Mouse (Mus musculus) heart, postnatal 0 days (tissue): Measurements from ENCODE around the gene Fam124b. TPM values are rescaled to one million over a fixed set of nuclear protein-coding genes. Genes with fewer than 3 reads are reported as not detected.

Experiments used
- ATAC-seq: fragments of 200-750 bp; cut with Nextera tagmentation; 2 replicates; pipeline ENCODE4 v1.8.0; 2017; ENCODE audit warnings: low read depth, moderate number of reproducible peaks, moderate library complexity; ENCODE audit not compliant: insufficient read depth
- DNase-seq: peaks from one replicate; pipeline ENCODE4 v3.0.0-alpha.2; 2016; ENCODE audit warnings: low spot score
- H3K27ac ChIP-seq: fragments of 300-500 bp; sonication (generic); 2 replicates; pipeline ENCODE4 v1.5.1; 2014; ENCODE audit warnings: low read depth, mild to moderate bottlenecking
- H3K27me3 ChIP-seq: fragments of 300-500 bp; sonication (generic); 2 replicates; pipeline ENCODE4 v1.6.1; 2014; ENCODE audit warnings: low read length, mixed read lengths; ENCODE audit not compliant: control insufficient read depth, insufficient read depth
- H3K36me3 ChIP-seq: fragments of 300-500 bp; sonication (generic); replicated peaks from 2 replicates; pipeline ENCODE4 v1.6.1; 2014; ENCODE audit warnings: low read length, mixed read lengths; ENCODE audit not compliant: control insufficient read depth, insufficient read depth
- H3K4me1 ChIP-seq: fragments of 300-500 bp; sonication (generic); 2 replicates; pipeline ENCODE4 v1.6.1; 2014; ENCODE audit warnings: antibody characterized with exemption; ENCODE audit not compliant: control insufficient read depth, insufficient read depth
- H3K4me2 ChIP-seq: fragments of 300-500 bp; sonication (generic); 2 replicates; pipeline ENCODE4 v1.6.1; 2014; ENCODE audit warnings: low read depth, mild to moderate bottlenecking, low read length, moderate library complexity
- H3K4me3 ChIP-seq: fragments of 300-500 bp; sonication (generic); 2 replicates; pipeline ENCODE4 v1.5.1; 2014; ENCODE audit warnings: low read depth, low read length
- H3K9ac ChIP-seq: fragments of 300-500 bp; sonication (generic); replicated peaks from 2 replicates; pipeline ENCODE4 v1.6.1; 2014; ENCODE audit warnings: low read depth, low read length, mixed read lengths
- H3K9me3 ChIP-seq: fragments of 300-500 bp; sonication (generic); replicated peaks from 2 replicates; pipeline ENCODE4 v1.6.1; 2016; ENCODE audit warnings: low read length; ENCODE audit not compliant: control insufficient read depth
- CTCF ChIP-seq: IDR thresholded peaks from 2 replicates; pipeline ENCODE4 v1.5.1; 2016; ENCODE audit warnings: antibody characterized with exemption, control low read depth, low read depth
- EP300 ChIP-seq: IDR thresholded peaks from 2 replicates; pipeline ENCODE4 v1.6.1; 2016; ENCODE audit warnings: antibody characterized with exemption, low read depth
- WGBS: fragments of 180-500 bp; shearing (Covaris S2); extraction: QIAGEN DNeasy Blood & Tissue Kit; methylation state at CpG from one replicate; pipeline ENCODE4 v1.1.7; 2014; 5-methylcytosine and 5-hydroxymethylcytosine counted together
- polyA plus RNA-seq: library from polyadenylated mRNA; unstranded; fragments of >200 nt; fragmentation: Nextera tagmentation; extraction: Ambion mirVana; gene quantifications from 2 replicates; pipeline ENCODE4 v1.2.1, GENCODE M21; 2015
- total RNA-seq: library from RNA; depleted of rRNA; stranded (reverse); fragments of >200 nt; gene quantifications from 2 replicates; pipeline ENCODE4 v1.2.3, GENCODE M21; 2014; ENCODE audit warnings: low replicate concordance

The Fam124b gene
- total and polyA plus RNA-seq, 2 experiments from 2014 or later: 0.86 to 2.7 TPM

DNA sequence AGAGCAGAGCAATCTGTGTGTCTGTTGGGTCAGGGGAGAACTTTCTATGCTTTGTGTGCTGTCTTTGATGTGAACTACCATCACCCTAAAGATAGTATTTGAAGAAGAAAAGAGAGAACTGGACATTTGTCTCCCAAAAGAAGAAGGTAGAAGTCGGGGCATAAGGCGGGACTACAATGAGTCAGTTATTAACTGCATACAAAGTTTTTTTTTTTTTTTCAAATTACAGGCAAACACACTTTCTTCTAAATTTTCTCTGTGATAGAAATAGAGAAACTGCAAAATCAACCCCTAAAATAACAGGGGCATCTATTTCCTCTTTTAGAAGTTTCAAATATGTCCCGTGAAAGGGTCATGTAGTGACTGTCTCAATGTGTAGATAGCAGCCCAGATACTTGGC, 16.0 kb downstream of the Fam124b start:
- Histone ChIP-seq H3K4me1 (peaks cover under 1% of the 10 kb centered on the region; the same call in 1 of the 2 replicates), H3K27me3 (no peaks in the 10 kb centered on the region), H3K4me3 (no peak overlapping the region), H3K36me3 (peaks cover 7% of the 10 kb centered on the region; the same call in 1 of the 2 replicates), H3K9ac (no peak overlapping the region), H3K9me3 (no peaks in the 10 kb centered on the region), H3K27ac (no peak overlapping the region), H3K4me2 (no peak overlapping the region)
- no peak for ATAC-seq
- 77% methylated on average over 3 of the region's 3 CpGs for WGBS
- TF ChIP-seq EP300: no peak
- TF ChIP-seq CTCF: no peak
- DNase-seq: no peak

DNA sequence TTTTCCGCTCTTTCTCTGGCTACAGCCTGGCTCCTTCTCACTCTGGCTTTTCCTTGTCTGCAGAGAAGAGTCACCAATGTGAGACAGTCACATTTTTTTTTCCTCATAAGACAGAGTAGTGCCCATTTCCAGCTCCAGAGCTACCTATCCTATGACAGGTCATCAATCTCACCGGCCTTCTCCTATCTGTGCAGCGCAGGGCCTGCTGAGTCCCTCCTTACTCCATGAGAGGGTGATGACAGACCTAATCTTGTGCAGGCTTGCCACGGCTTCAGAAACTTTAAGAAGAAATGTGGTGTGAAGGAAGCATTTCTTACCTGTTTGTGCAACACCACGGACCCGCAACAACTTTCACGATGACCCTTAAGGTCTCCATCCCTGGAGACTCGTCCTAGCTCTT, 25.4 kb downstream of the Fam124b start:
- DNase-seq (no peak), ATAC-seq (no peak)
- Histone ChIP-seq H3K4me1 (no peaks in the 10 kb centered on the region), H3K9ac (no peak overlapping the region), H3K27me3 (no peaks in the 10 kb centered on the region), H3K4me3 (no peak overlapping the region), H3K27ac (no peak overlapping the region), H3K4me2 (no peak overlapping the region), H3K9me3 (no peaks in the 10 kb centered on the region), H3K36me3 (no peaks in the 10 kb centered on the region)
- 24% methylated on average over 8 of the region's 8 CpGs for WGBS
- no peak for TF ChIP-seq CTCF
- TF ChIP-seq EP300: no peak

- 36% methylated on average over 3 of the region's 3 CpGs for WGBS
- Histone ChIP-seq H3K27me3 (no peaks in the 10 kb centered on the region), H3K4me3 (no peak overlapping the region), H3K9me3 (0 out of 2 replicates have a peak, but pooled peaks cover 2% of the 10 kb centered on the region), H3K4me1 (no peaks in the 10 kb centered on the region), H3K9ac (no peak overlapping the region), H3K27ac (no peak overlapping the region), H3K36me3 (no peaks in the 10 kb centered on the region), H3K4me2 (no peak overlapping the region)
- ATAC-seq: no peak
- no peak for DNase-seq
- TF ChIP-seq CTCF (no peak), EP300 (no peak)
These were observed 36.9 kb downstream of the Fam124b start for GRCm38 (mm10) chr1:80181414-80181805.

- 0 out of 2 replicates have a peak, but pooled peaks have one; percentile 33 for ATAC-seq
- no peak overlapping the region for H3K9ac ChIP-seq
- peak; percentile 89 for TF ChIP-seq CTCF
- no peak for TF ChIP-seq EP300
- H3K27me3 ChIP-seq: no peaks in the 10 kb centered on the region
- WGBS: 35% methylated on average over 13 of the region's 13 CpGs
- H3K9me3 ChIP-seq: 0 out of 2 replicates have a peak, but pooled peaks cover 2% of the 10 kb centered on the region
- no peak overlapping the region for H3K4me2 ChIP-seq
- H3K36me3 ChIP-seq: no peaks in the 10 kb centered on the region
- no peaks in the 10 kb centered on the region for H3K4me1 ChIP-seq
- H3K27ac ChIP-seq: no peak overlapping the region
- no peak overlapping the region for H3K4me3 ChIP-seq
- peak; percentile 54 for DNase-seq
These were observed 37.4 kb downstream of the Fam124b start for GRCm38 (mm10) chr1:80180767-80181413.

- H3K9ac ChIP-seq: no peak overlapping the region
- 0 out of 2 replicates have a peak, but pooled peaks cover 2% of the 10 kb centered on the region for H3K9me3 ChIP-seq
- DNase-seq (no peak), ATAC-seq (no peak)
- 58% methylated on average over 7 of the region's 7 CpGs for WGBS
- H3K27ac ChIP-seq: no peak overlapping the region
- no peak overlapping the region for H3K4me2 ChIP-seq
- H3K4me3 ChIP-seq: no peak overlapping the region
- H3K27me3 ChIP-seq: no peaks in the 10 kb centered on the region
- no peaks in the 10 kb centered on the region for H3K4me1 ChIP-seq
- TF ChIP-seq EP300: no peak
- TF ChIP-seq CTCF: peak; percentile 33; the same call in 1 of the 2 replicates
- no peaks in the 10 kb centered on the region for H3K36me3 ChIP-seq
These were observed 38.1 kb downstream of the Fam124b start for GRCm38 (mm10) chr1:80180128-80180527.
